Mouse (Mus musculus): ENCODE results near the gene Gnmt. TPM values are rescaled to one million over a fixed set of nuclear protein-coding genes. Genes with fewer than 3 reads are reported as not detected.

The Gnmt gene
- polyA plus RNA-seq, 1 experiment from 2014 or later: 1.0 TPM

DNA sequence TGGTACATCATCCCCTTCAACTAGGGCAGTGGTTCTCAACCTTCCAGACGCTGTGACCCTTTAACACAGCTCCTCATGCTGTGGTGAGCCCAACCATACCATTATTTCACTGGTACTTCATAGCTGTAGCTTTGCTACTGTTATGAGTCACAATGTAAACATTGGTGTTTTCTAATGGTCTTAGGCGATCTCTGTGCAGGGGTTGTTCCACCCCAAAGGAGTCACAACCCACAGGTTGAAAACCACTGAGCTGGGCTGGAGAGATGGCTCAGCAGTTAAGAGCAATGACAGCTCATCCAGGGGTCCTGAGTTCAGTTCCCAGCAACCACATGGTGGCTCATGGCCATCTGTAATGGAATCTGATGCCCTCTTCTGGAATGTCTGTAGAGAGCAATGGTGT is 37.6 kb downstream of the Gnmt start:
- Histone ChIP-seq H3K27me3 (ENCODE audit: control insufficient read depth, insufficient read depth, low read length) (no peaks in the 10 kb centered on the region), H3K4me3 (ENCODE audit: low read depth, low read length) (no peak overlapping the region), H3K36me3 (ENCODE audit: control insufficient read depth, insufficient read depth, low read length) (0 out of 2 replicates have a peak, but pooled peaks cover under 1% of the 10 kb centered on the region), H3K9ac (ENCODE audit: low read depth, low read length) (no peak overlapping the region), H3K4me2 (no peak overlapping the region), H3K27ac (ENCODE audit: low read depth, low read length) (no peak overlapping the region), H3K9me3 (replicated peaks; ENCODE audit: control insufficient read depth, low read length) (no peaks in the 10 kb centered on the region), H3K4me1 (ENCODE audit: control insufficient read depth, insufficient read depth, low read length) (peaks cover 4% of the 10 kb centered on the region; the same call in 1 of the 2 replicates)
- 91% methylated on average over 2 of the region's 2 CpGs for WGBS (ENCODE audit: insufficient replicate concordance)
- no peak for ATAC-seq (replicated peaks; ENCODE audit: insufficient number of reproducible peaks, low FRiP score, low TSS enrichment)

DNA sequence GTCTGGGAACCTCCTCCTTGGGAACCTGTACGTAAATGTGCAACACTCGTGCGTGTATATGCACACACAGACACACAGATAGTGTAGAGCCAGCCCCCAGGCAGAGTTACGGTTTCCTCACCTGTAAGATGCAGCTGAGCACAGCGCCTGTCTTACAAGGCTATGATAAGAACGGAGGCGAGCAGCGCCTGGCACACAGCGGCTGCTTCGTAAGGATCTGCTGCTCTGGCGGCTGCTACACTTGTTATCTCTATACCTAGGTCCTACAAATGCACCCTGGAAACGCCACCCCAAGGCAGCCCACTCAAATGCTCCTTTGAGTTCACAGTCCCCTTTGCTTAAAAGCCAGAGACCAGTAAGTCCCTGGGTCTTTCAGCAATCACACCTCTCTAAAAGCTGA is 38.3 kb downstream of the Gnmt start:
- Histone ChIP-seq H3K36me3 (ENCODE audit: control insufficient read depth, insufficient read depth, low read length) (peaks cover 7% of the 10 kb centered on the region), H3K4me2 (no peak overlapping the region), H3K27ac (ENCODE audit: low read depth, low read length) (no peak overlapping the region), H3K9me3 (replicated peaks; ENCODE audit: control insufficient read depth, low read length) (no peaks in the 10 kb centered on the region), H3K27me3 (ENCODE audit: control insufficient read depth, insufficient read depth, low read length) (no peaks in the 10 kb centered on the region), H3K9ac (ENCODE audit: low read depth, low read length) (no peak overlapping the region), H3K4me3 (ENCODE audit: low read depth, low read length) (no peak overlapping the region), H3K4me1 (ENCODE audit: control insufficient read depth, insufficient read depth, low read length) (peaks cover 4% of the 10 kb centered on the region; the same call in 1 of the 2 replicates)
- no peak for ATAC-seq (replicated peaks; ENCODE audit: insufficient number of reproducible peaks, low FRiP score, low TSS enrichment)
- WGBS (ENCODE audit: insufficient replicate concordance): 73% methylated on average over 12 of the region's 12 CpGs

DNA sequence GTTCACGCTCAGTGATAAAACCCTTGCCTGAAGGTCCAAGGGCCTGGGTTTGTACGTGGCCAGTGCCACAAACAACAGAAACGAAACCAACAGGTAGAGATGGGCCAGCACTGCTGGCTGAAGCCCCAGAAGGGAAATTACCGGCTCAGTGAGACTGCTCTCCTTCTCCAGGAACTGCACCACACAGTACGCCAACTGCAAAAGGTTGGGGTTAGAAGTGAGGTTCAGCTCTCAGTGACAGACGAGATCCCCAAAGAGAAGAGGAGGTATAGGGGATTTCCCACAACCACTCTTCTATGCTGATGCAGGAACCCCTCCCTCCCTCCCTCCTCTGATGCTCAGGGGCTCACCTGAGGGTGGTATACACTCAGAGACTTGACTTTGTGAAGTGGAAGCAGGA is 43.1 kb downstream of the Gnmt start:
- peaks cover 28% of the 10 kb centered on the region for H3K36me3 ChIP-seq (ENCODE audit: control insufficient read depth, insufficient read depth, low read length)
- WGBS (ENCODE audit: insufficient replicate concordance): 87% methylated on average over 6 of the region's 6 CpGs
- no peaks in the 10 kb centered on the region for H3K27me3 ChIP-seq (ENCODE audit: control insufficient read depth, insufficient read depth, low read length)
- peaks cover 12% of the 10 kb centered on the region for H3K4me1 ChIP-seq (ENCODE audit: control insufficient read depth, insufficient read depth, low read length)
- ATAC-seq (replicated peaks; ENCODE audit: insufficient number of reproducible peaks, low FRiP score, low TSS enrichment): no peak
- H3K4me2 ChIP-seq: no peak overlapping the region
- no peak overlapping the region for H3K27ac ChIP-seq (ENCODE audit: low read depth, low read length)
- H3K9me3 ChIP-seq (replicated peaks; ENCODE audit: control insufficient read depth, low read length): no peaks in the 10 kb centered on the region
- H3K9ac ChIP-seq (ENCODE audit: low read depth, low read length): no peak overlapping the region
- no peak overlapping the region for H3K4me3 ChIP-seq (ENCODE audit: low read depth, low read length)

DNA sequence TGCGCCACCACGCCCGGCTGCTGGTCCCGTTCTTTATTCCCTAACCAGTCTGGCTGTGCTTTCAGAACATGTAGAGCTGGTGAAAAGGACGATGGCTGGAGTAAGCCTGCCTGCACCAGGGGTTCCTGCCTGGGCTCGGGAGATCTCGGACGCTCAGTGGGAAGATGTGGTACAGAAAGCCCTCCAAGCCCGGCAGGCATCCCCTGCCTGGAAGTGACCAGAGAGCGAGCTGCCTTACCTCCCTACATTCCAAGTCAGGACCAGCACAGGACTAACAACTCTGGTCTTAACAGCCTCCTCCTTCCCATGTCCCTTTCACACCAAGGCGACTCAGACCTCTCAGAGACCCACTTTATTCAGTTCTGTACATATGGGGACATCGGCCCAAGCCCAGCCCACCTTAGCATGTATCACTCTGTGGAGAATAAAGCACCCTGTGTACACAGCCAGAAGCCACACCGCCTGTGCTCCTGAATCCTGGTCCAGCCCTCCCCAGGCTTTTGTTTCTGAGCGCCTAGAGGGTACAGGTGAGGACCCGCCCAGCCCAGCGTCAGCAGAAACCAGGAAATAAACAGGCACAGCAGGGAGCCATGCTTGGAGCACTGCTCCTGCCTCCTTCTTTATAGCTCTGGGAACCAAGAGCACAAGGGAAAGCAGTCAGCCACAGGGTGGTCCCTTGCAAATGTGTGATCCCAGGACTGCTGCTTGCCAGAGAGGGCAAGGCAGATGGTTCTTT is 46.1 kb downstream of the Gnmt start:
- 81% methylated on average over 16 of the region's 16 CpGs for WGBS (ENCODE audit: insufficient replicate concordance)
- no peak for ATAC-seq (replicated peaks; ENCODE audit: insufficient number of reproducible peaks, low FRiP score, low TSS enrichment)
- Histone ChIP-seq H3K4me3 (ENCODE audit: low read depth, low read length) (no peak overlapping the region), H3K4me1 (ENCODE audit: control insufficient read depth, insufficient read depth, low read length) (peaks cover 27% of the 10 kb centered on the region), H3K9ac (ENCODE audit: low read depth, low read length) (no peak overlapping the region), H3K36me3 (ENCODE audit: control insufficient read depth, insufficient read depth, low read length) (peaks cover 30% of the 10 kb centered on the region), H3K27me3 (ENCODE audit: control insufficient read depth, insufficient read depth, low read length) (no peaks in the 10 kb centered on the region), H3K4me2 (no peak overlapping the region), H3K9me3 (replicated peaks; ENCODE audit: control insufficient read depth, low read length) (no peaks in the 10 kb centered on the region), H3K27ac (ENCODE audit: low read depth, low read length) (no peak overlapping the region)

DNA sequence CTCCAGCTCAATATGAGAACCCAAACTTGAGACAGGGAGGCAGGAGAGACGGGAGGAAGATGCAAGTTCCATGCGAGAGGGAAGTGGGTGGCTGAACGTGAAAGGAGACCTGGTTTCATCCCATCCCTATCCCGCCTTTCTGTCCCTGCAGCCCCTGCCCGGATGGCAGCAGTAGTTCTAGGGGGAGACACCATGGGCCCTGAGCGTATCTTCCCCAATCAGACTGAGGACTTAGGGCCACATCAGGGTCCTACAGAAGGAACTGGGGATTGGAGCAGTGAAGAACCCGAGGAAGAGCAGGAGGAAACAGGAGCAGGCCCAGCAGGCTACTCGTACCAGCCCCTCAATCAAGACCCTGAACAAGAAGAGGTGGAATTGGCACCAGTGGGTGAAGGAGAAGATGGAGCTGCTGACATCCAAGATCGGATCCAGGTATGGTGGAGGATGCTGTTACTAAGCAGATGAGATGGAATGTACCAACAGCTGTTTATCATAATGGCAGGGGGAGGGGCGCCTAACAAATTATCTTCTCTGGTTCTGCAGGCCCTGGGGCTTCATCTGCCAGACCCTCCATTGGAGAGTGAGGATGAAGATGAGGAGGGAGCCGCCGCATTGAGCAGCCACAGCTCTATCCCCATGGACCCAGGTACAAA is 47.4 kb downstream of the Gnmt start:
- Histone ChIP-seq H3K4me3 (ENCODE audit: low read depth, low read length) (peak overlapping the region; percentile 93), H3K9me3 (replicated peaks; ENCODE audit: control insufficient read depth, low read length) (no peaks in the 10 kb centered on the region), H3K4me2 (peak overlapping the region; percentile 91), H3K27me3 (ENCODE audit: control insufficient read depth, insufficient read depth, low read length) (no peaks in the 10 kb centered on the region), H3K27ac (ENCODE audit: low read depth, low read length) (peak overlapping the region; percentile 62), H3K4me1 (ENCODE audit: control insufficient read depth, insufficient read depth, low read length) (peaks cover 28% of the 10 kb centered on the region), H3K9ac (ENCODE audit: low read depth, low read length) (peak overlapping the region; percentile 75), H3K36me3 (ENCODE audit: control insufficient read depth, insufficient read depth, low read length) (peaks cover 40% of the 10 kb centered on the region)
- WGBS (ENCODE audit: insufficient replicate concordance): 23% methylated on average over 12 of the region's 12 CpGs
- no peak for ATAC-seq (replicated peaks; ENCODE audit: insufficient number of reproducible peaks, low FRiP score, low TSS enrichment)

DNA sequence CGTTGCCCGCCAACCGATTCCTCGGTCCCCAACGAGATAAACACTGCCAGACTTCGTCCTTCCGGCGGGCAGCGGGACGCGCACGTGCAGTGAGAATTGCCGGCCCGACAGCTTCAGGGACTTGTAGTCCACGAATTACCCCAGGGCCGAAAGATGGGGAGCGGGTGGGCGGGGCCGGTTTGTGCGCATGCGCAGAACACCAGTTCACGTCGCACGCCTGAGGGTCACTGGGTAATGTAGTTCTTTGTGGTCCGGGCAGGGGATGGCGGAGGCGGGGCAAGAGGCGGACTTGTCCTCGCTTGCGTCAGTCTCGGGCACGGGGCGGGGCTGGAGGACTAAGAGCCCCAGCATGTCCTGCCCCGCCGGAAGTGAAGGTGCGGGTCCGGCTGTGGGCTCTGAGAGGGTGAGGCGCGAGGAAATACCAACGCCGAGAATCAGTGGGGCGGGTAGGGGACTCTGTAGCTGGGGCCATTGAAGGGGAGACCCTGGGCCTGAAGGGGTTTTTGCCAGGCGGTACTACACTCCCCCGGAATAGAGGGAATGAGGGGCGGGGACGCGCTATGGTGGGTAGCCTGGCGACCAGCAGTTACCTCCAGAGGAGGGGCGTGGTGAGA is 48.1 kb downstream of the Gnmt start, which contains the start of gene Klhdc3:
Gene Klhdc3 (minus strand): TSS at position 155 of the 614 bp plus-strand sequence.
- Histone ChIP-seq H3K9ac (ENCODE audit: low read depth, low read length) (peak within 1 kb of the TSS; percentile 85), H3K9me3 (replicated peaks; ENCODE audit: control insufficient read depth, low read length) (no peaks in the 10 kb centered on the region), H3K4me3 (ENCODE audit: low read depth, low read length) (peak within 1 kb of the TSS; percentile 93), H3K4me1 (ENCODE audit: control insufficient read depth, insufficient read depth, low read length) (peaks cover 28% of the 10 kb centered on the region), H3K27me3 (ENCODE audit: control insufficient read depth, insufficient read depth, low read length) (no peaks in the 10 kb centered on the region), H3K4me2 (peak within 1 kb of the TSS; percentile 91), H3K27ac (ENCODE audit: low read depth, low read length) (peak within 1 kb of the TSS; percentile 94), H3K36me3 (ENCODE audit: control insufficient read depth, insufficient read depth, low read length) (peaks cover 42% of the 10 kb centered on the region)
- peak; percentile 93 for ATAC-seq (replicated peaks; ENCODE audit: insufficient number of reproducible peaks, low FRiP score, low TSS enrichment)
- WGBS (ENCODE audit: insufficient replicate concordance): under 1% methylated on average over 49 of the region's 49 CpGs

DNA sequence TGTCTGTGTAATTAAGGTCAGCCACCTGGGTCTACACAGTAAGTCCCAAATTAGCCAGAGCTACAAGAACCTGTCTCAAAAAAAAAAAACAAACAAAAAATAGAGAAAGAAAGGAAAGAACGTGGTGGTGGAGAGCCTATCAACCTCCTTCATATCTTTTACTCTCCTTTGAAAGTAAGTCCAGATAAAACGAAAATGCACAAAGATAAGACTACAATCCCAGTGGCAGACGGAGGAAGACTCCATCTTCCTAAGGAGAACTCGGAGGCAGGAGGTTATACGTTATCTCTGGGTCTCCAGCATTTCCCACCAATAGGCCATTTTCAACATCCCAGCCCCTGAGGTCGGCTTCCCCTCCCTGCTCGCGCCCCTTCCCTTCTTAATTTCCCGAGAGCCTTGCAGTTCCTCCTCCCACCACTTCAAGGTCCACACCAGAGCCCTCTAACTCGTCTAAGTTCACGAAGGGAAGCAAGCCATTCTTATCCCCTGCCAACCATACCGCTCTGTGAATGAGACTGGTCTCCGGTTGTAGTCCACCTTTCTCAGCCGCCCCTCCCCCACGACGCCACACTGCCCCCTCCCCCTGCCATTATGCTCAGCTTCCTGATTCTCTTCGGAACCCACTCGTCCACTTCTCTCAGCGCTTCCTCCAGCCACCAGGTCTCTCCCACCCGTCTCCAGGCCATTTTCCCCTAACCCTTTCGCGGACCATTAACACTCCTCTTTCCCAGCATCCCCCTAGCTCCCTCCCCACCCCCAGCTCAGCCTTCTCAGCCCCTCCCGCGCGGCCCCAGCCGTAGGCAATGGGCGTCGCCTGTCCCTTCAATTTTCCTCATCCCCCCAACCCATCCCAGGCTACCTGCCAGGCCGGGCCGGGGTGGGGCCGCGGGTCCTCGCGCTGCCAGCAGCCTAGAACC is 48.9 kb downstream of the Gnmt start:
- Histone ChIP-seq H3K27me3 (ENCODE audit: control insufficient read depth, insufficient read depth, low read length) (no peaks in the 10 kb centered on the region), H3K36me3 (ENCODE audit: control insufficient read depth, insufficient read depth, low read length) (peaks cover 35% of the 10 kb centered on the region), H3K4me1 (ENCODE audit: control insufficient read depth, insufficient read depth, low read length) (peaks cover 29% of the 10 kb centered on the region), H3K4me3 (ENCODE audit: low read depth, low read length) (peak overlapping the region; percentile 93), H3K27ac (ENCODE audit: low read depth, low read length) (peak overlapping the region; percentile 94), H3K9ac (ENCODE audit: low read depth, low read length) (peak overlapping the region; percentile 85), H3K4me2 (peak overlapping the region; percentile 91), H3K9me3 (replicated peaks; ENCODE audit: control insufficient read depth, low read length) (no peaks in the 10 kb centered on the region)
- WGBS (ENCODE audit: insufficient replicate concordance): 2% methylated on average over 34 of the region's 34 CpGs
- no peak; the same call in 1 of the 2 replicates for ATAC-seq (replicated peaks; ENCODE audit: insufficient number of reproducible peaks, low FRiP score, low TSS enrichment)

DNA sequence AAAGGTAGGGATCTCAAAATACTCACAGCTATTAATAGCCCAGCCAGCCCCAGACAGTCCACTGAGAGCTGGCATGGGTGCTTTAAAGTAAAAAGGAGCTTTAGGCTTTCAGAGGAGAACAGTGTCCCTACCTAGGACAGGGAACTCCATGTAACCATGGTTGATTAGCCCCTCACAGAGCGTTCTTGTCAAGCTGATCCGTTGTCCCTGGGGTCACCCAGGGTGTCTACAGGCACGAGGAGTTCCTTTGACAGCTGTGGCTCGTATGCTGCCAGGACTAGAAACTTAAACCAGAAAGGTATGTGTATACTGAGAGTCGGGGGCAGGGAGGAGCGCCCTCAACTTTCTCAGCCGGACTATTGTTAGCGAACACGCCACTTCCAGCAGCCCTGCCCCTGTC is 50.1 kb downstream of the Gnmt start:
- H3K9ac ChIP-seq (ENCODE audit: low read depth, low read length): peak overlapping the region; percentile 85
- H3K36me3 ChIP-seq (ENCODE audit: control insufficient read depth, insufficient read depth, low read length): peaks cover 28% of the 10 kb centered on the region
- H3K27me3 ChIP-seq (ENCODE audit: control insufficient read depth, insufficient read depth, low read length): no peaks in the 10 kb centered on the region
- no peaks in the 10 kb centered on the region for H3K9me3 ChIP-seq (replicated peaks; ENCODE audit: control insufficient read depth, low read length)
- H3K27ac ChIP-seq (ENCODE audit: low read depth, low read length): peak overlapping the region; percentile 94
- peaks cover 36% of the 10 kb centered on the region for H3K4me1 ChIP-seq (ENCODE audit: control insufficient read depth, insufficient read depth, low read length)
- H3K4me2 ChIP-seq: peak overlapping the region; percentile 91
- peak overlapping the region; percentile 93 for H3K4me3 ChIP-seq (ENCODE audit: low read depth, low read length)
- ATAC-seq (replicated peaks; ENCODE audit: insufficient number of reproducible peaks, low FRiP score, low TSS enrichment): no peak
- 31% methylated on average over 9 of the region's 9 CpGs for WGBS (ENCODE audit: insufficient replicate concordance)
